Mouse (Mus musculus): ENCODE measurements around the gene Cplane1. TPM values are rescaled to one million over a fixed set of nuclear protein-coding genes. Genes with fewer than 3 reads are reported as not detected.
"Not testable (repeated sequence)": the region's sequence is repeated elsewhere in the genome, so short reads cannot be mapped to it uniquely, and the experiment has no call there.

The Cplane1 gene
- polyA plus RNA-seq, 1 experiment from 2014 or later = 12.8 TPM

DNA sequence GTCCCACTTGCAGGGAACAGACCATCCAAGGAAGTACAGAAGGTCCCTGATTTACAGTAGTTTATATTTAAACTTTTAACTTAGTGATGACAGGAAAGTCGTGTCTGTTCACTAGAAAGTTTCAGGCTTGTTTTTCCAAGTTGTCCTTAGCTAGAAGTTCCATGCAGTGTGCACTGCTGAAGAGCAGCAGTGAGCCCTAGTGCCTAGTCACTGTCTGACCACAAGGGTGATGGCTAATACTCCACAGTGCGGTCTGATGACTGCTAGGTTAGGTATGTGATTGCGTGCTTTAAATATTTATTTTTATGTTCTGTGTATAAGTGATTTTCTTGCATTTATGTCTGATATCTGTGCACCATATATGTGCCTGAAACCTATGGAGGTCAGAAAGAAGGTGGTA, 21.5 kb downstream of the Cplane1 start:
- H3K4me2 ChIP-seq (ENCODE audit: low read depth, low read length) = no peak overlapping the region
- H3K27ac ChIP-seq (replicated peaks; ENCODE audit: low read depth, low read length) = no peak overlapping the region
- no peaks in the 10 kb centered on the region for H3K9me3 ChIP-seq (replicated peaks; ENCODE audit: control insufficient read depth, low read length)
- 89% methylated on average over 3 of the region's 3 CpGs for WGBS
- no peaks in the 10 kb centered on the region for H3K4me1 ChIP-seq (ENCODE audit: control insufficient read depth, insufficient read depth, low read length)
- no peak for DNase-seq (ENCODE audit: low spot score)
- no peaks in the 10 kb centered on the region; the same call in 1 of the 2 replicates for H3K36me3 ChIP-seq (replicated peaks; ENCODE audit: control insufficient read depth, insufficient read depth, low read depth, low read length)
- H3K9ac ChIP-seq (replicated peaks; ENCODE audit: low read length) = no peak overlapping the region
- H3K4me3 ChIP-seq (ENCODE audit: low read depth, low read length) = no peak overlapping the region
- ATAC-seq (replicated peaks; ENCODE audit: insufficient number of reproducible peaks, low FRiP score, low TSS enrichment, low read depth) = no peak
- no peaks in the 10 kb centered on the region for H3K27me3 ChIP-seq (ENCODE audit: control insufficient read depth, insufficient read depth, low read length)

DNA sequence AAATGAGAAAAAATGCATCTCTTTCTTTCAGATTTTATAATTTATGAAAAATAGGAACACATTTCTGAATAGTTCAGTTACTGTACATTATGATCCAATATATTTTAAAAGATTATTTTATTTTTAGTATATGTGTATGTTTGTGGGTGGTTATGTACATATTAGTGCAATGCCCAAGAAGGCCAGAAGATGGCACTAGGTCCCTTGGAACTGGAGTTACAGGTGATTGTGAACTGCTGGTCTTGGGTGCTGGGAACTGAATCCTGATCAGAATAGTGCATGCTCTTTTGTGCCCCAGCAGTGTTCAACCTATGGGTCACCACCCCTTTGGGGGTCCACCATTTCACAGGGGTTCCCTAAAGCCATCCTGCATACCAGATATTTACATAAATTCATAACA, 31.4 kb downstream of the Cplane1 start:
- DNase-seq (ENCODE audit: low spot score) (peak; percentile 21), ATAC-seq (replicated peaks; ENCODE audit: insufficient number of reproducible peaks, low FRiP score, low TSS enrichment, low read depth) (no peak)
- peaks cover 2% of the 10 kb centered on the region for H3K36me3 ChIP-seq (replicated peaks; ENCODE audit: control insufficient read depth, insufficient read depth, low read depth, low read length)

DNA sequence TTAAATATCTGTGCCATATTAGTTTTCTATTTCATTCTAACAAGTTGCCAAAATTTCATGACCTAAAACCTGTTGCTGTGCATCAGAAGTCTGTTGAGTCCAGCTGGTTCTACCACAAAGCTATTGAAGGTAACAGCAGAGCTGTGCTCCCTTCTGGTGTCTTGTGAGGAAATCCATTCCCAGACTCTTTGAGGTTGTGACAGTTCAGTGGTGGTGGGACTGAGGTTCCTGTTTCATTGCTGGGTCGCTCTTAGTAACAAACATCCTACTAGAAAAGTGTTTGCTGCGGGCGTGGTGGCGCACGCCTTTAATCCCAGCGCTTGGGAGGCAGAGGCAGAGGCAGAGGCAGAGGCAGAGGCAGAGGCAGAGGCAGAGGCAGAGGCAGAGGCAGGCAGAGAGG, 39.5 kb downstream of the Cplane1 start:
- no peak for ATAC-seq (replicated peaks; ENCODE audit: insufficient number of reproducible peaks, low FRiP score, low TSS enrichment, low read depth)
- no peaks in the 10 kb centered on the region for H3K4me1 ChIP-seq (ENCODE audit: control insufficient read depth, insufficient read depth, low read length)
- H3K36me3 ChIP-seq (replicated peaks; ENCODE audit: control insufficient read depth, insufficient read depth, low read depth, low read length) = no peaks in the 10 kb centered on the region; the same call in none of the 2 replicates
- H3K4me2 ChIP-seq (ENCODE audit: low read depth, low read length) = no peak overlapping the region
- no peaks in the 10 kb centered on the region for H3K9me3 ChIP-seq (replicated peaks; ENCODE audit: control insufficient read depth, low read length)
- H3K9ac ChIP-seq (replicated peaks; ENCODE audit: low read length) = no peak overlapping the region
- H3K27ac ChIP-seq (replicated peaks; ENCODE audit: low read depth, low read length) = no peak overlapping the region
- H3K4me3 ChIP-seq (ENCODE audit: low read depth, low read length) = no peak overlapping the region
- 91% methylated on average over 6 of the region's 6 CpGs for WGBS
- no peak for DNase-seq (ENCODE audit: low spot score)
- no peaks in the 10 kb centered on the region for H3K27me3 ChIP-seq (ENCODE audit: control insufficient read depth, insufficient read depth, low read length)

More for the DNA sequence above, 31.4 kb downstream of the Cplane1 start:
- Histone ChIP-seq H3K4me3 (ENCODE audit: low read depth, low read length) (no peak overlapping the region), H3K9me3 (replicated peaks; ENCODE audit: control insufficient read depth, low read length) (no peaks in the 10 kb centered on the region), H3K4me1 (ENCODE audit: control insufficient read depth, insufficient read depth, low read length) (no peaks in the 10 kb centered on the region), H3K27ac (replicated peaks; ENCODE audit: low read depth, low read length) (no peak overlapping the region), H3K4me2 (ENCODE audit: low read depth, low read length) (no peak overlapping the region), H3K9ac (replicated peaks; ENCODE audit: low read length) (no peak overlapping the region), H3K27me3 (ENCODE audit: control insufficient read depth, insufficient read depth, low read length) (no peaks in the 10 kb centered on the region)

DNA sequence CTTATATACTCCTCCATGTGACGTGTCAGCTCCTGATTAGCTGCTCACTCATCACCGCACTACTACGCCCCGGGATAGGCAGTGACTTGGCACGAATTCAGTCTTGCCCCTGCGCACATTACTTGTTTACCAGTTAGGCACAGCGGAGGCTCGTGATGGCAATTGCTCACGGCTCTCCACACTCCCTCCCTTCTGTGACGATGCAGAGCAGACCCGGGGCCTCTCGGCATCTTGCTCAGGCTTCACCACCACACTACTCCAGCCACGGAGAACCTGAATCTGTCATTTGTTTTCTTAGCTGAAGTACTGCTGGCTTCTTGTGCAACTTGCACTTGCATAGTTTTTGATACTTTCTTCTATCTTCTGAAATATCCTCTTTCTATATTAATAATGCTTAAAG, 45.9 kb downstream of the Cplane1 start:
- Histone ChIP-seq H3K9me3 (replicated peaks; ENCODE audit: control insufficient read depth, low read length) (no peaks in the 10 kb centered on the region), H3K9ac (replicated peaks; ENCODE audit: low read length) (no peak overlapping the region), H3K27me3 (ENCODE audit: control insufficient read depth, insufficient read depth, low read length) (no peaks in the 10 kb centered on the region), H3K4me3 (ENCODE audit: low read depth, low read length) (no peak overlapping the region), H3K4me1 (ENCODE audit: control insufficient read depth, insufficient read depth, low read length) (no peaks in the 10 kb centered on the region), H3K36me3 (replicated peaks; ENCODE audit: control insufficient read depth, insufficient read depth, low read depth, low read length) (no peaks in the 10 kb centered on the region; the same call in 1 of the 2 replicates), H3K27ac (replicated peaks; ENCODE audit: low read depth, low read length) (no peak overlapping the region), H3K4me2 (ENCODE audit: low read depth, low read length) (no peak overlapping the region)
- no peak for ATAC-seq (replicated peaks; ENCODE audit: insufficient number of reproducible peaks, low FRiP score, low TSS enrichment, low read depth)
- 94% methylated on average over 13 of the region's 13 CpGs for WGBS
- DNase-seq (ENCODE audit: low spot score) = no peak

DNA sequence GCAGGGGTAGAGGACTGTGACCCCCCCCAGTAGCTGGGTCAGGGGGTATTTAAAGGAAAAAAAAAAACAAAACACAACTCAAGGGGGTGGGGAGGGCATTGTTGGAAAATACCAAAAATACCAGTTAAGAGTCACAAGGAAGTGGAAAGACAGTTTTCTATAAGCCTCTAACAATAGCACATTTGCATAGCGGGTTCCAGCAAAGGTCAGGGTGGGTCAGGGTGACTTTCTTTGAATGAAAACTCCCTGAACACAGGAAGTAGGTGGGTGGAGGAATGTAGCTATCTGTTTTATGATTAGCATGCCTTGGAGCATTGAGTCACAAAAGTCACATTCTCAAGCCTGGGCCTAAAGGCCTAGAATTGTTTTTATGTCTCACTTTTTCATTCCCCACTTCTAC, 65.3 kb downstream of the Cplane1 start:
- not testable (repeated sequence) for H3K9me3 ChIP-seq (replicated peaks; ENCODE audit: control insufficient read depth, low read length); H3K27me3 ChIP-seq (ENCODE audit: control insufficient read depth, insufficient read depth, low read length); H3K4me3 ChIP-seq (ENCODE audit: low read depth, low read length); H3K4me2 ChIP-seq (ENCODE audit: low read depth, low read length); H3K9ac ChIP-seq (replicated peaks; ENCODE audit: low read length); ATAC-seq (replicated peaks; ENCODE audit: insufficient number of reproducible peaks, low FRiP score, low TSS enrichment, low read depth); H3K4me1 ChIP-seq (ENCODE audit: control insufficient read depth, insufficient read depth, low read length); H3K27ac ChIP-seq (replicated peaks; ENCODE audit: low read depth, low read length); DNase-seq (ENCODE audit: low spot score)
- 79% methylated on average over 1 of the region's 1 CpGs for WGBS
- H3K36me3 ChIP-seq (replicated peaks; ENCODE audit: control insufficient read depth, insufficient read depth, low read depth, low read length) = peaks cover 11% of the 10 kb centered on the region

DNA sequence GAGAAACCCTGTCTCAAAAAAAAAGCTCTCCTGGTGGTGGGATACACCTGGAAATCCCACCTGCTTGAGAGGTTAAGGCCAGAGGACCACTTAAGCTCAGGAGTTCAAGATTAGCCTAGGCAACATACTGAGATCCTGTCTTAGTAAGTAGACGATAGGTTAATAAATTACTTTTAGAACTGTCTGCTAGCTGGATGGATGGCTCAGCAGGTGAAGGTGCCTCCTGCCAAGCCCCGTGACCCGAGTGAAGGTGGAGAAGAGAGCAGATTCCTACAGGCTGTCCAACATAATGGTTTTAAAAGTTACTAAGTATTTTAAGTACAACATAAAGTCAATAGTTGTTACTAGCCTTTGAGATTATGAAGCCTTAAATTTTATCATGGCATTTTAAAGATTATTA, 97.0 kb downstream of the Cplane1 start:
- H3K4me1 ChIP-seq (ENCODE audit: control insufficient read depth, insufficient read depth, low read length) = no peaks in the 10 kb centered on the region
- ATAC-seq (replicated peaks; ENCODE audit: insufficient number of reproducible peaks, low FRiP score, low TSS enrichment, low read depth) (no peak), DNase-seq (ENCODE audit: low spot score) (no peak)
- H3K9ac ChIP-seq (replicated peaks; ENCODE audit: low read length) = no peak overlapping the region
- no peak overlapping the region for H3K4me3 ChIP-seq (ENCODE audit: low read depth, low read length)
- H3K4me2 ChIP-seq (ENCODE audit: low read depth, low read length) = no peak overlapping the region
- no peaks in the 10 kb centered on the region; the same call in none of the 2 replicates for H3K36me3 ChIP-seq (replicated peaks; ENCODE audit: control insufficient read depth, insufficient read depth, low read depth, low read length)
- no peaks in the 10 kb centered on the region for H3K9me3 ChIP-seq (replicated peaks; ENCODE audit: control insufficient read depth, low read length)
- WGBS = 89% methylated on average over 3 of the region's 3 CpGs
- H3K27me3 ChIP-seq (ENCODE audit: control insufficient read depth, insufficient read depth, low read length) = no peaks in the 10 kb centered on the region
- H3K27ac ChIP-seq (replicated peaks; ENCODE audit: low read depth, low read length) = no peak overlapping the region

DNA sequence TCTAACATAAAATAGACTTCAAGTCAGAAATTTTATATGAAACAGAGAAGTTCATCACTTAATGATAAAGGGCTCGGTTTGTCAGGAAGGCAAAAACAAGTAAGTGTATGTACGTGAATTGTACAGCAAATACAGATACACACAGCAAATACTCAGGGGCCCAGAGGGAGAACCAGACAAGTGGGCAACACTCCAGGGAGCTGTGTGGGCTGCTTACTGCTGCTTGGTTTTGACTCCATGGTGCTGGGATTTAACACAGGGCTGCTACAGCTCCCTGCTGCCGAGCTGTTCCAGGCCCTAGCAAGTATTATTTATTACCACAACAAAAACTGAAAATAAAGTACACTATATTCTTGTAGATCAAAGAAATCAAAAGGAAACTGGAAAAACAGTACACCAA, 98.3 kb downstream of the Cplane1 start:
- H3K9ac ChIP-seq (replicated peaks; ENCODE audit: low read length) = no peak overlapping the region
- H3K4me2 ChIP-seq (ENCODE audit: low read depth, low read length) = no peak overlapping the region
- no peaks in the 10 kb centered on the region for H3K9me3 ChIP-seq (replicated peaks; ENCODE audit: control insufficient read depth, low read length)
- no peak overlapping the region for H3K27ac ChIP-seq (replicated peaks; ENCODE audit: low read depth, low read length)
- DNase-seq (ENCODE audit: low spot score) = no peak
- no peaks in the 10 kb centered on the region; the same call in none of the 2 replicates for H3K36me3 ChIP-seq (replicated peaks; ENCODE audit: control insufficient read depth, insufficient read depth, low read depth, low read length)
- H3K4me1 ChIP-seq (ENCODE audit: control insufficient read depth, insufficient read depth, low read length) = no peaks in the 10 kb centered on the region
- no peak overlapping the region for H3K4me3 ChIP-seq (ENCODE audit: low read depth, low read length)
- ATAC-seq (replicated peaks; ENCODE audit: insufficient number of reproducible peaks, low FRiP score, low TSS enrichment, low read depth) = no peak
- no peaks in the 10 kb centered on the region for H3K27me3 ChIP-seq (ENCODE audit: control insufficient read depth, insufficient read depth, low read length)
- WGBS = 95% methylated on average over 3 of the region's 3 CpGs

DNA sequence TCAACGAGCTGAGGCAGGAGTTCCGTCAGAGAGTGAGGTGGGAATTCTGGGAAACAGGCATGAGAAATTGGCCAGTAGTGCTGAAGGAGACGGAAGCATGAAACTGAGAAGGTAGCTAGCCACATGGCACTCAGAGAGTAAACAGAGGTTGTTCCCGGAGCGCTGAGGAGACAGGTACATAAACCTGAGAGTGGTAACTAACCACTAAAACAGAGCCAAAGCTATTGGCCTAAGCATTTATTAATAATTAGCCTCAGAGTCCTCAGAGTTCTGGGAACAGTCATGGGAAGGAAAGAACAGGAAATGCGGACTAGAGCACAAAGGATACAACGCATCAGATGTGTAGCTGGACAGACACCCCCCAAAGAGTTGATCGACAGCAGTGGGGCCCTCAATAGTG, 99.3 kb downstream of the Cplane1 start:
- no peak overlapping the region for H3K27ac ChIP-seq (replicated peaks; ENCODE audit: low read depth, low read length)
- no peak overlapping the region for H3K9ac ChIP-seq (replicated peaks; ENCODE audit: low read length)
- no peaks in the 10 kb centered on the region for H3K9me3 ChIP-seq (replicated peaks; ENCODE audit: control insufficient read depth, low read length)
- DNase-seq (ENCODE audit: low spot score) (no peak), ATAC-seq (replicated peaks; ENCODE audit: insufficient number of reproducible peaks, low FRiP score, low TSS enrichment, low read depth) (no peak)
- no peaks in the 10 kb centered on the region; the same call in none of the 2 replicates for H3K36me3 ChIP-seq (replicated peaks; ENCODE audit: control insufficient read depth, insufficient read depth, low read depth, low read length)
- 88% methylated on average over 8 of the region's 8 CpGs for WGBS
- H3K4me3 ChIP-seq (ENCODE audit: low read depth, low read length) = no peak overlapping the region
- no peaks in the 10 kb centered on the region for H3K27me3 ChIP-seq (ENCODE audit: control insufficient read depth, insufficient read depth, low read length)
- no peaks in the 10 kb centered on the region for H3K4me1 ChIP-seq (ENCODE audit: control insufficient read depth, insufficient read depth, low read length)
- H3K4me2 ChIP-seq (ENCODE audit: low read depth, low read length) = no peak overlapping the region
